Mouse (Mus musculus): ENCODE data around the gene Cntn5.

Cntn5 gene

DNA sequence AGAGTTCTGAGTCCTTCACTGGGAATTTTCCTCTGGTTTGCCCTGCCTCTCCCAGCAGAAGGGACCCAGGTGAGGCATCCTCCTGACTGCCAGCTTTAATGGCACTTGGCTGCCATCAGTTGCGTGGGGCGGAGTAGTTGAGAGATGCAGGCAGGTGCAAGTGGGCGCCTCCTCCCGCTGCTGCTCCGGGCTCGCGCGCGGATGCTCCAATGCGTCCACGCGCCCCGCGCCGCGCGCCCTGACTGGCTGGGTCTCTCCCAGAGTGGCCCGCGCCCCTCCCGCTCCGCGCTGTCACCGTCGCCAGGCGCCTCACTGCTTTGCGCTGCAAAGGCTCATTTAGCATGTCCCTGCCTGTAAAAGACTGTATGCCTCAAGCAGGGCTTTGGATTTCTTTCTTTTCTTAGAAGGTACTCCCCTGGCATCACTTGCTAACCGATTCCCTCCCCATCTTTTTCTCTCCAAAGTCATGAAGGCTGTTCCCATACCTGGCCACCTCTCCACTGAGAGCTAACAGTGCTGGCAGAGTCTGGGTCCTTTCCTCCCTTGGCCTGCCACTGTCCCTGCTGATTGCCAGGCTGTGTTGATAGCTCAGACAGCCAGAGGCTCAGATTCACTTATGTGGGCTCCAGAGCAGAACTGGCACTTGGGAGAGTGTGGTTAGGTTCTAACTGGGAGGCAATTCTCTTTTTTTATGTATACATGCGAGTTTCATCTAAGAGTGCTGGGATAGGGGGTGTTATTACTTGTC is at the start of gene Cntn5:
TSS of gene Cntn5 (minus strand) at position 160 of the 748 bp plus-strand sequence.
- DNase-seq, result peak; percentile 42 to 56

DNA sequence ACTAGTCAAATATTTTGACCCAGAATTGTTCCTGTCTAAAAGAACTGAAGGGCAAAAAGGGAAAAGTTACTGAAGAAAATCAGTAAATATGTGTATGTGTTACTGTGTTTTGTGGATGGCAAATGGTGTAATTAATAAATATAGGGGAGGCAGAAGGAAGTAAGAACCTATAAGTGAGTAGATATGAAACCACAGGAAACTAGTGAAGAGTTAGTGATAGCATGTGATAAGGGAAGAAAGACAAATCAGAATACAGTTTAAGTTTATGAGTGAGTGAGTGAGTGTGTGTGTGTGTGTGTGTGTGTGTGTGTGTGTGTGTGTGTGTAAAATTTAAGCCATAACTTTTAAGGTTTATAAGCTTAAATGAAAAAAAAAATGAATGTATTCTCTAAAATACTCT is 45.9 kb upstream of the Cntn5 start:
- DNase-seq, result no peak

DNA sequence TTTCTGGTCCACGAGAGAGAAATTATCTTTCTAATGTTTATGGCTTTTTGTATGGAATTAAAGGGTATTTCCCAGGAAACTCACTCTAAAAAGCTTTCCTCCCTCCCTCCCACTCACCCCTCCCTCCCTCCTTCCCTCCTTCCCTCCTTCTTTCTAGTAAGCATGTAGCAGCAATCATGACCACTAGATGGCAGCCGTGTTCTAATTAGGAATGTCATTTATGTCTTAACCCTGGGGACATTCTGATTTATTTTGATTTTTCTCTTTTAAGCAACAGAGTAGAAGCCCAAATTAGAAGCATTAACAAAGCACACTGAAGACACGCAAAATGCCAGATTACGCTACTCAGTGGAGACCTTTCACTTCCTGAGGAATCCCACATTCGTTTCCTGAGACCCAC is 5.0 kb upstream of the Cntn5 start:
- DNase-seq, result peak; percentile 61 to 80

DNA sequence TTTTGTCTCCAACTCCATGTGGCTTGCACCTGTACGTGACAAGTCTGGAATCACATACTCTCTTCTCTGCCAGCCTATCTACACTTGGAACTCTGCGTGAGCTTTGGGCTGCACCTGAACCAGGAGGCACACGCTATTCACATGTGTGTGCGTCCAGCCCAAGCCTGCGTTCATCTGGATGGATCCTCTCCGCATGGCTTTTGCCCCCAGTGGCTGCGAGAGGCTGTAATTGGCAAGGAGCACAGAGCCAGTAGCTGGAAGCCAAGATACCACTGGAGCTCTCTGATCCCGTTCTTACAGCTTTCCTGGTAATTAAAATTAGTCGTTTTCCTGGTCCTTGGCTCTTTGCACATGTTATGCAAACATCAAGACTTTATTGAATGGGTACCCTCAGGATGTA is 1.1 kb upstream of the Cntn5 start:
- DNase-seq, result no peak

DNA sequence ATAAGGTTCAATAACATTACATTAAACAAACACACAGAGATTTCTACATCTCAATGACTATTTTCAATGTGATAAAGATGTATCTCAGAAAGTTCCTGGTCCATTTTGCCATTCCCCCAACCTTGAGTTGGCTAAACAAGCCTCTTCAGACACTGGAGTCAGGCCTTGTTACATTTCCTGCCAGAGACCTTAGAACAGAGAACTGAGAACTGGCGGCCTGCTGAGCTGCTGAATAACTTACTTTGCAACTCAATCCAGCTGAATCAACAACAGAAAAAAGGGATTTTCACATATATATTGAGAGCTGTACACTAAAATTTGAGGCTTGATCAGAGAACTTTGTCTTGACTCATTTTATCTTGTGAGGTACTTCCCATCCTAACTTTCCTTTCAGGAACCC is 24.8 kb downstream of the Cntn5 start:
- no peak for DNase-seq

DNA sequence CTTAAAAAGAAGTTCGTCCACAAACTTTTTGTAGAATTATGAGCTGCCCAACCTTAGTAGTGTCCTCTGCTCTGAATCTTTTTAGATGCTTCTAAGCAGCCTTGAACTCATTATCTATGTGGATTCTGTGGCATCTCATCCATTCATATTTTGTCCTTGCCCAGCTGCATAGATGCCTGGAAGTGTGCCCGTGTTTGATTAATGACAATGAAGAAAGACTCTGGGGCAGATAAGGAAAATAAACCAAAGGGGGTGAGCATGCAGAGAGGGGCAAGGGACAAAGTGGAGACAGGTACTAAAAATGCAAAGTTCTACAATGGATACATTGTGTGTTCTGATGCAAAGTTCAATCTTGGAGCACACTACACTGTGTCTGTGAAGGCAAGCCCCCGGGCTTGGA is 30.7 kb downstream of the Cntn5 start:
- no peak for DNase-seq

DNA sequence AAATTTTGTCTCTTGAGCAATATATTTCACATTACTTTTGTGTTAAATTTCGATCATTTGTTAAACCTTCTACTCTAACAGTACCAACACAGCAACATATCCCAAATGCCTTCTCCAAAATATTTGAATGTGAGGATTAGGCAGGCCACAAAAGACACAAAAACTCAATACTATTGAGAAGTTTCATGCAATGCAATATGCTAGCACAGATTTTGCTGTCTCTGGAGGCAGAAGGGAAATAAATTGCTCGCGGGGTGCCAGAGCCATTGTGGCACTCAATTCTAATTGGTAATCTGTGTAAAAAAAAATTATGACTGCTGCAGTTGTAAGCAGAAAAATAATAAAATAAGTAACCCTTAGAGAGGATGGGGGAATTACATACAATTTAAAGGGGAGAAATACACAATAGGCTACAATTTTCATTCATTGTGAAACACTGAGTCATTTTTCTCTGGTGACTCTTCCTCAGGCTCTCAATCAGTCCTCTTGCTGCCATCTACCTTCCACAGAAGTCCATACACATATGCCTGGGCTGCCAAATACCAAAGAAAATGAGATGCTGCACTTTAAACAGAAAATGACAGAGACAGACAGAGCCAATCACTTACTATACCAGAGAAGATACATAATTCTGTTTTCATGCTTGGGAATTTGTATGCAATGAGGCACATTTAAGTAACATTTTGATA is 48.2 kb downstream of the Cntn5 start:
- no peak for DNase-seq

DNA sequence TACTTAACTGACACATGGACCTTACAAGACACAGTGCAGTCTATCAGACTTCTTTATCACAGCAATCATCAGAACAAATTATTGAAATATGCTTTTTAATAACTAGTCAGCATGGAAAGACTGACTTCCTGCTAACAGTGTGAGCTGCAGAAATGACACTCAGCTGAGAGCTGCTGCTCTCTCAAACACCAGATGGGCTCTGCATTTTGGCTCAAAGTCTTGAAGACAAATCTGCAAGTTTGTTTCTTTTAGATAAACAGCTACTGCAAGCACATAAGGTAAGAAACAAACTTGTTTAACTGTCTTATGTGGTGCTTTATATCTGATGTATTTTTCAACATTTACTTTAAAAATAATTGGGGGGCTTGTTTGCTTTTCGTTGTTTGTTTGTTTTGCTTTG is 87.9 kb downstream of the Cntn5 start:
- DNase-seq, result no peak

DNA sequence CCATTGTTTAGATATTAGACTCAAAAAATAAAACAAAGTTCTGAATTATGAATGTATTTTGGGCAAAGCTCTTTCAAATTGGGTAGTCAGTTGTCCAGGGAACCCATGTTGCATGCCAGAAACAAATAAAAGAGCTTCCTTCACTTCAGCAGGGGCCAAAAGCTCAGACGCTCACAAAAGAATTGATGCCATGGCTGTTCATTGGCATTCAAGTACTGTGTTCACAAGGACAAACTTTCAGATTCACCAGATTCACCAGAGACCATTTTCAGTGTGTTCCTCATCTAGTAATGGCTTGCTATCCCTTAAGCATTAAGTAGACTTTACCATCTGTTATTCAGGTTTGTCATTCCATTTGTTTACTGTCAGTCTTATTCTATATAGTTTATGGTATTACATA is 107.4 kb downstream of the Cntn5 start:
- DNase-seq, result no peak

DNA sequence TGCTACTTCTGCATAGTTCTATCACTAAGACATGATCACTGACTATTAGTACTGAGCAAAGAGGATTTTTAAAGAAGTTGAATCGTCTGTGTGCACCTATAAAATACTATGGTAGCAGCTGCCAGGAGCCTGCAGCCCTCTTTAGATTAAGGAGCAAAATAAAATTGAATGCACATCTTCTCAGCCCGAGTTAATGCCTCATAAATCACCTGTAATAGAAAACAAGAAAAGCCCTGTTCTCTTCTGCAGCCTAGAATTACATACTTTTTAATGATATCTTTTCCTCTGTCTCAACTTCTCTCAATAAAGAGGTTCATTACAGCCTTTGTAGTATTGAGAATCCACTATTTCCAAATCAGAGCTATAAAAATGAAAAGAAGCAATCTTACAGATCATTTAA is 109.5 kb downstream of the Cntn5 start:
- no peak for DNase-seq

DNA sequence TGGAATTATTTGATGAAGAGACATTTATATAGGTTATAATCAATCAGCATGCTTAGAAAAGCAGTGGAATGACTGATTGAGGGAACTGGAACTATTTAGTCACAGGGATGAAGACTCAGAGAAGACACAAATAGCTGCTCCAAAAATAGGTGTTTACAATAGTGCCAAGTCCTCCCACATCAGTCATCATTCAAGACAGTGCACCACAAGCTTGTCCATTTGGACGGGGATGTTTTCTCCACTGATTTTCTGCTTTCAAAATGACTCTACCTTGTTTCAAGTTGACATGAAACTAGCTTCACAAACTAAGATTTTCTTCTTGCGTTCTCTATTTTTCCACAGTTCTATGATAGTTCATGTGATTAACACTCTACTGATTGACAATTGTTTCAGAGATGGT is 172.7 kb downstream of the Cntn5 start:
- DNase-seq, result no peak

DNA sequence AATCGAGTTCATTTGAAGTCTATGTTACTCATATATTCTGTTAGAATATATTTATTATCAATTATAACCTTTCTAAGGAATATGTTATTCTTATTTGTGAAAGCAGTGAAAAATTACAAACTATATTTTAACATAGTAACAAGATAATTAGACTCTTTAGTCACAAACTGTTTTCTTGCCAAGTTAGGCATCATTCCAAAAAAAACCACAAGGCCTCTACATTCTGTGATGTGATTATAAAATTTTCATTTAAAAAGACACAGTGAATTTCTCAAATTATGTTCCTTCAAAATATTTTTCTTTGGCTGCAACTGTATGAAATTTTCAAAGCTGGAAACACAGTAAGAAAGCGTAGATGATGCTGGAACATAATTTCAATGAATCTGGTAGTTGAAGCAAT is 180.4 kb downstream of the Cntn5 start:
- DNase-seq, result no peak

DNA sequence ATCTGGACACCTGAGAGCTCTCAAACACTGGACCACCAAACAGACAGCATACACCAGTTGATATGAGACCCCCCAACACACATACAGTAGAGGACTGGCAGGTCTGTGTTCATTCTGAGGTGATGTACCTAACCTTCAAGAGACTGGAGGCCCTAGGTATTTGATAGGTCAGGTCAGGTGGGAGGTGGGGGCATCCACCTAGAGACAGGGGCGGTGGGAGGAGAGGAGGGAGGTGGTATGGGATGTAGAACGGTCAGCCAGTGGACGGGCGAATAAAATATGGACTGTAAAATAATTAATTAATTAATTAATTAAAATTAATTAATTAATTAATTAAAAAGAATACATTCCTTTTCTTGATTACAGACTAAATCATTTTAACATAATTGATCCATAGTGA is 182.5 kb downstream of the Cntn5 start:
- no peak for DNase-seq

DNA sequence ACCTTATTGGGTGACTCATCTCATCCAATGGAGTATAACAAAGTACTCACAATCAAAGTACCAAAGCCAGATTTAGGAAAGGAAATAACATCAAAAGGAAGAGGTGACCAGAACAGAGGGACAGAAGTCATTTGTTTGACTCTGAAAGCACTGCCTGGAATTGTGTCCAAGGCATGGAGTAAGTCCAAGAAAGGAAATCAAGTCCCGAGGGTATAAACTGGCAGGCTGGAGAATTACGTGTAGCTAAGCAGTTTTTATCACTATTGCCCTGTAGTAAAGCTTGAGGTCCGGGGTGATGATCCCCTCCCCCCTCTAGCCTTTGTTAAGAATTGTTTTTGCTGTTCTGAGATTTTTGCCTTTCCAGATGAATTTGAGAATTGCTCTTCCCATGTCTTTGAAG is 185.6 kb downstream of the Cntn5 start:
- DNase-seq, result no peak

DNA sequence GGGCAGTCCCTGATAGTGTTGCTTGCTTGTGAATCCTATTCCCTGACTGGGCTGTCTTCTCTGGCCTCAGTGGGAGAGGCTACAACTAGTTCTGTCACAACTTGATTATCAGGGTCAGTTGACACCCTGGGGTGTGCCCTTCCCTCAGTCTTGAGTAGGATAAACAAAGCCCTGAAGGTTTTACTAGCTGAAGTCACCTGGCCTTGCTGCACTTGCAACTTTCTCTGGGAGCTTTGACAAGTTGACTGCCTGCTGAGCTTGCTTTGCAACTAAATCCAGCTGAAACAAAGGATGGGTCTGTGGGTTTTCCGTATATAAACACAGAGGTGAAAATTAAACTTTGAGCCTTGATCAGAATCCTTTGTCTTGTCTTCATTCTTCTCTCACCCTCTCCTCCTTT is 190.9 kb downstream of the Cntn5 start:
- DNase-seq, result no peak

DNA sequence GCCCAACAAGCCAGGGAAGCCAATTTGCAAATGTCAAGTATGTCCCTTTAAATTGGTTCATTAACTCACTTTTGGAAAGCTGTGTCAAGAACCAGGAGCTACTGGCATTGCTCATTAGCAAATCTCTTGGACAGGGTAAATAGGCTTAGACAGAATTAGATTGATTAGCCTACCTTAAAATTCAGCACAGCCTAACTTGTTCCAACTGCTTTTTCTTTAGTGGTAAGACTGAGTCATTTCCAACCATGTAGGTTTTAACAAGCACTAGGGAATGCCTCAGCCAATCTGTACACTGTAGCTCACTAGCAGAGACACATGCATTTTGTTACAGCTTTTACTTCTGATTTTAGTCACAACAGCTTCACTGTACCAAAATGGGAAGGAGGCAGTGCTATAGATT is 222.9 kb downstream of the Cntn5 start:
- no peak for DNase-seq

DNA sequence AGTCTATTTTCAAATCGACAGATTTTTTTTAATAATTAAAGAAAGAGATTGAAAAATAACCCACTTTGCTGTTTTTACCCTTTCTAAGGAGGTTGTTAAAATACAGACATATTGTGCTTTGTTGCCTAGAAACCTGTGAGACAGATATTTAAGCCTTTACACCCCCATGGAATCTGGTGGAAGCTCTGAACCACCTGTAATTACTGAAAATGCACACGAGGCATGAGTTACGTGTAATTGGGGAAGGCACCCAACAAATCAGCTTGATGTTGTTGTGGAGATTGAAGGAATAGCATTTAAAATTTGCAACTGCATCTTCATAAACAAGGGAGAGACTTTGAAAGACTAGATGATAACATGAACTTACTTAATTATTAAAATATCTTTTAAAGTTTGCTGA is 223.4 kb downstream of the Cntn5 start:
- DNase-seq, result no peak

DNA sequence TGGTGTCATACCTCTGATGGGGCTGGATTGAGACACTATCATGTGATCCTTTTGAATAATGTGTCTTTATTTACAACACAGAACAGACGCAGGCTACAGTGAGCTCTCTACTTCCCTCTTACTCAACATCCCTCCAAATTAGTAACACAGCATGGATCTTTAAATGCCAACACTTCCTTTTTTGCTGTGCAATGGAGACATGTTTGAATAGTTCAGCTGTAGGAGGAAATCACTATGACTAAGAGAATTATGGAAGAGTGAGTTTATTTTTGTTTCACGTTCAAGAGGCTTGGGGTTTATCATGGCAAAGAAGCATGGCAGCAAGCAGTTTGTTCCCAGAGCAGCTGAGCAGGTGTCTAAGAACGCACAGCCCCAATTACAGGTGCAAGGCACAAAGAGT is 235.9 kb downstream of the Cntn5 start:
- no peak for DNase-seq

DNA sequence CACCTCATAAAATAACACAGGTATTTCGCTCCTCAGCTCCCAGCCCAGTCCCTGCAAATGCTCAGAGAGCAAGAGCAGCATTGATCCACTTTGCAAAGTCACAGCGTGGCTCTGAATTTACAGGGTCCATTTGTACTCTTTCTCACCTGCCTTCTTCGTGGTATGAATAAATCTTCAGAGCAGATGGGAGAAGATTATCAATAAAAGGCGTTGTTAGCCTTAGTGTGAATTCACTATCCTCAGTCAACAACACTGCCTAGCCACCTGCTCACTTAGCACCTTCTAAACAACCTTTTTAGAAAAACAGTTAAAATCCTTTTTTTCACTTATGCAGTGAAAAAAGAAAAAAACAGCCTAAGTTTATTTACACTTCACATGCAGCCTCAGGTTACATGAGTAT is 237.1 kb downstream of the Cntn5 start:
- DNase-seq, result no peak

DNA sequence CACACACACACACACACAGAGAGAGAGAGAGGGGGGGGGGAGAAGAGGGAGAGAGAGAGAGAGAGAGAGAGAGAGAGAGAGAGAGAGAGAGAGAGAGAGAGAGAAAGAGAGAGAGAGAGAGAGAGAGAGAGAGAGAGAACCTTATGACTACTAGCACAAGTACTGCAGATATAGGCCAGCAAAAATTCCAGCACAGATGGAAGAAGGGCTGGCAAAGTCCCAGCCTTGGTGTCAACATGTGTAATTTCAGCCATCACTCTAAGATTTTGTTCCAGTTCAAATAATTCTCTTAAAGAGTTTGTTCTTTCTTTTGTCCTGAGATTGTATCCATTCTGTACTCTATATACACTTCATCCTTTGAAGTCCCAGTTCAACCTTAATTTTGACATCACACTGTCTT is 238.8 kb downstream of the Cntn5 start:
- peak; percentile 28 to 36 for DNase-seq

DNA sequence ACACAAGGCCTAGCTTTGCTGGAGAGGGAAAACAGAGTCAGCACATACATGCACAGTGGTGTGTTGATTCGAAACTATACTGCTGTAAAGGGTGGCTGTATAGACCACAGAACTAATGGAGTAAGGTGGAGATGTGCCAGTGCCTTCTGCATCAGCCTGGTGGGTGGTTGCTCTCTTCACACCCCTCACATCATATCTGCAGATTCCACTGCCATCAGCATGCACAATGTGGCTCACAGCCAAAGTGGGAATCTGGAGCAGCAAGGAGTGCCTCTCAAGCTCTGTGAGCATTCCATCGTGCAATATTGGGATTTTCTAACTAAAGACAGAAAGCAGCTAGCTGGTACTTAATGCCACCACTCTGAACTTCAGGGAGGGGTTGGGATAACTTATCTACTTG is 241.5 kb downstream of the Cntn5 start:
- DNase-seq, result peak; percentile 45 to 48

DNA sequence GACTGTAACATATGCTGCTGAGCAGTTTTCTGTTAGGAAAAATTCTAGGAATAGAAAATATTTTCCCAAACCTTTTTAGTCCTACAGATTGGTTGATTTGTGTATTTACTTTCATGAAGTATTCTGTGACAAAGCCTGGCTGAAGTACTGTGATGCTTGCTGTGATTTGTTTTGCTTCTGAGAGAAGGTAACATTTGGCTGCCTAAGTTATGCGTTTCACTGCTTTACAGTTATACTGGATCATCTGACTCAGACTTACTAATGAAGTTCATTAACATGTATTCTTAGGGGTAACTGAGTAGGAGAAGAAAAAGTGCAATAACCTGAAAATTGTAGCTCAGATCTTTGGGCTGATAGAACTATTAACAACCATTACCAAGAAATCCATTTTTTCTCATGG is 245.1 kb downstream of the Cntn5 start:
- DNase-seq, result no peak

DNA sequence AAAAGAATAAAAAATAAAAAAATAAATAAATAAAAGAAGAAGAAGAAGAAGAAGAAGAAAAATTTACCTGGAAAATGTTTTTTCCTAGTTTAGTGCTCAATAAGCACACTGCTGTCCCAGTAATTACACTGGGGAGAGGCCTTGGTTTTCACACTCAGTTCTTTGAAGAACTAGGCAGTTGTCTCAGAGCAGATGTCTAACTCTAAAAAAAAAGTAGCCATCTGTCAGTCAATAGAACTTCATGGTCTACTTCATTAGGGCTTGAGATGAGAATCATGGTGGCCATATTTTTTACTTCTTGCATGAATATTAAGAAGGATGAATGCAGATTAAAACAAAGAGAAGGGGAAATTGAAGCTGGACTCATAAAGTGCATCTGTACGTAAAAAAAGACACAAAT is 246.5 kb downstream of the Cntn5 start:
- no peak for DNase-seq

DNA sequence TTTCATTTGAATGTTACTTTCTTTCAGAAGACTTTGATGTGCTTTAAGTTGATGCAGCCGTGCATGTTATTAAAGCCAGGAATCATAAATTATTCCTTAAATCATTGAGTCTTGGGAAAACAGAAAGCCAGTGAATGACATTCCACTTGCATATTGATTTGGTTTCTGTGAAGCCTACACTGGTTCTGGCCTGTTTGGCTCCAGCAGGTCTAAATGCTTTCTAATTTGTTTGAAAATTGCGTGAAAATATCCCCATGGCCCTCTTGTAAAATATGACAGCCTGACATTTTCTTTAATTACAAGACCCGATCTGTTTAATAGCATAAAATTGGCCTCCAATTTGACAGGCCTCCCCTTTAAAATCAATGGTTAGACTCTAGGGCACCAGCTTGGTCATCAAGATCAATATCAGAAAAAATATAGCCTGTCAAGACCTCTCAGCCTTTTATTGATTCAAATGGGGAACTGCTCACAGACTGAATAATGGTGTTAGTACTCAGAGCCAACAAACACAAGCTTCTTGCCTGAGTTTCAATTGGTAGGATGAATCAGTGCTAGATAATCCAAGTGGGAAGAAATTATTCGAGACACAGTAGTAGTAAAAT is 247.3 kb downstream of the Cntn5 start:
- DNase-seq, result no peak
